Mouse (Mus musculus): ENCODE data around the gene Gm45015. TPM values are rescaled to one million over a fixed set of nuclear protein-coding genes. Genes with fewer than 3 reads are reported as not detected.
A peak's percentile ranks its signal among the peaks of the same experiment; 100 is the strongest.

Gene Gm45015
- polyA plus RNA-seq (2015; fragmentation: Nextera tagmentation; extraction: Ambion mirVana) = not detected in 2 replicates

DNA sequence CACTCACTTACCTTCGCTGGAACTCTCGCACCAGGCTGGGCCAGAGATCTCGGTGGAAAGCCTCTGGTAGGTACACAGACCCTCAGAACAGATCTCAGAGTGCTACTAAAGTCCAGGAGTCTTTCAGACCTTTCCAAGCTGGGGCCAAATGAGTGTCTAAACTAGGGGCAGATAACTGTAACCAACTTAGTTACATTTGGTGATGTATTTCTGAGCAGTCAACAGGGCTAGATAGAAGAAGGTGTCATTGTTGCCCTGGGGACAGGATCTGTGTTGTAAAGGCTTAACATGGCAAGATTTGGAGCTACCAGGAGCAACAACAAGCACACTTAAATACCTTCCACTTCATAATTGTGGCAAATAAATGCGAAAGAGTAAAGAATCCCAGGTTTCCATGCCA lies at the start of gene Gm45015:
Gm45015 (minus strand) TSS at position 101 of the 400 bp plus-strand sequence.
- 89% methylated on average over 4 of the region's 4 CpGs for WGBS
- Histone ChIP-seq H3K27ac (ENCODE audit: low read depth, low read length) (no peak within 1 kb of the TSS), H3K36me3 (ENCODE audit: control insufficient read depth, insufficient read depth, low read length) (no peaks in the 10 kb centered on the region), H3K9me3 (ENCODE audit: control insufficient read depth, low read length) (no peaks in the 10 kb centered on the region), H3K4me3 (ENCODE audit: low read length) (no peak within 1 kb of the TSS), H3K27me3 (replicated peaks; ENCODE audit: control insufficient read depth, insufficient read depth, low read length) (no peaks in the 10 kb centered on the region), H3K4me2 (ENCODE audit: low read length) (no peak within 1 kb of the TSS), H3K4me1 (ENCODE audit: control insufficient read depth, insufficient read depth, low read depth, low read length) (no peaks in the 10 kb centered on the region), H3K9ac (ENCODE audit: low read depth, low read length) (no peak within 1 kb of the TSS)
- no peak for ATAC-seq

DNA sequence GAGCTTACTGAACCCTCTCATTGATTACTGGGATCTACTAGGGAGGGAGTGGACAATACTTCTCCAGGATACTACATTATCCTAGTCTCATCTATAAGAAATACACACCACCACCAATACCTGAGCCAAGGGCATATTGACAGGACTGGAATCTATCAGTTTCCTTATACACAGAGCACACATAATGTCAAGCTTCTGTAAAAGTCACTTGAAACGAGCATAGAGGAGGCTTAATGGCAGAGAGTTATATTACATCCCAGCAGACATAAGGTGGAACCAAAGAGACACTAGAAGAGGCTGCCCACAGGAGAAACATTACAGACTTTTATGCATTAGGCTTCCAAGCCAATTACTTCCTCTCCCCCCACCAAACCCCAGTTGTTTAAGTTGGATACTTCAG lies 48.3 kb upstream of the Gm45015 start:
- H3K4me3 ChIP-seq (ENCODE audit: low read length) = no peak overlapping the region
- H3K9me3 ChIP-seq (ENCODE audit: control insufficient read depth, low read length) = no peaks in the 10 kb centered on the region
- no peaks in the 10 kb centered on the region for H3K4me1 ChIP-seq (ENCODE audit: control insufficient read depth, insufficient read depth, low read depth, low read length)
- no peak overlapping the region for H3K27ac ChIP-seq (ENCODE audit: low read depth, low read length)
- H3K4me2 ChIP-seq (ENCODE audit: low read length) = no peak overlapping the region
- 32% methylated on average over 1 of the region's 1 CpGs for WGBS
- H3K27me3 ChIP-seq (replicated peaks; ENCODE audit: control insufficient read depth, insufficient read depth, low read length) = no peaks in the 10 kb centered on the region
- H3K36me3 ChIP-seq (ENCODE audit: control insufficient read depth, insufficient read depth, low read length) = no peaks in the 10 kb centered on the region
- ATAC-seq = 0 out of 2 replicates have a peak, but pooled peaks have one; percentile 14
- H3K9ac ChIP-seq (ENCODE audit: low read depth, low read length) = no peak overlapping the region

DNA sequence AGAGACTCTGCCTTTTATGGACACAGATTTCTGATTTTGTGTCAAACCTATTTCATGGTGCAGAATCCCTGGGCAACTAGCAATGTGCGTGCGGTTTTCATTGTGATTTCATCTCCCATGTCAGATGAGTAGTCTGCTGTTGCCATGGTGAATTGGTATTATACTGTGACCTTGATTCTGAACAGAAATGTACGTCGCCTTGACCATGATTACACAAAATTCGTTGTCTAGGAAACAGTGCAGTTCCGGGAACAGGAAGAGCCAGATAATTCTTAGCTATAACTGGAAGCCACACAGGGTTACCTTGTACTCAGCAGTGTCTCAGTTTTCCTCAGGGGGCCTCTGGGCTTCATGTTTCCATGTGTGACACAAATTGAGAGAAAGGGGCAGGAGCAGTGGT lies 47.8 kb upstream of the Gm45015 start:
- no peak overlapping the region for H3K27ac ChIP-seq (ENCODE audit: low read depth, low read length)
- ATAC-seq = peak; percentile 80
- WGBS = 42% methylated on average over 6 of the region's 6 CpGs

DNA sequence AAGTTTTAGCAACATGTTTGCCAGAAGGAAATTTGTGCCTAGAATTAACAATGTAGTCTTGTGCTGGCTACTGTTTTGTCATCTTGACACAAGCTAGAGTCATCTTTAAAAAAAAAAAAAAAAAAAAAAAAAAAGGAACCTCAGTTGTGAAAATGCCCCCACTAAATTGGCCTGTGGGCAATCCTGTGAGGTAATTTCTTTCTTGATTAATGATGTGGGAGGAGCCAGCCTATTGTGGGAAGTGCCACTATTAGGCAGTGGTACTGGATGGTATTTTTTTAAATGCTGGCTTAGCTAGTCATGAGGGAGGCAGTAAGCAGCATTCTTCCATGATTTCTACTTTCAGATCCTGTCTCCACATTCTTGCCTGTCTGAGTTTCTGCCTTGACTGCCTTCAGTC lies 26.7 kb upstream of the Gm45015 start:
- no peak overlapping the region for H3K4me3 ChIP-seq (ENCODE audit: low read length)
- H3K36me3 ChIP-seq (ENCODE audit: control insufficient read depth, insufficient read depth, low read length) = no peaks in the 10 kb centered on the region
- ATAC-seq = no peak
- H3K4me1 ChIP-seq (ENCODE audit: control insufficient read depth, insufficient read depth, low read depth, low read length) = no peaks in the 10 kb centered on the region
- no peak overlapping the region for H3K4me2 ChIP-seq (ENCODE audit: low read length)
- H3K27ac ChIP-seq (ENCODE audit: low read depth, low read length) = no peak overlapping the region
- H3K27me3 ChIP-seq (replicated peaks; ENCODE audit: control insufficient read depth, insufficient read depth, low read length) = no peaks in the 10 kb centered on the region
- H3K9me3 ChIP-seq (ENCODE audit: control insufficient read depth, low read length) = no peaks in the 10 kb centered on the region
- H3K9ac ChIP-seq (ENCODE audit: low read depth, low read length) = no peak overlapping the region

More for the DNA sequence above, 47.8 kb upstream of the Gm45015 start:
- Histone ChIP-seq H3K9me3 (ENCODE audit: control insufficient read depth, low read length) (no peaks in the 10 kb centered on the region), H3K27me3 (replicated peaks; ENCODE audit: control insufficient read depth, insufficient read depth, low read length) (no peaks in the 10 kb centered on the region), H3K9ac (ENCODE audit: low read depth, low read length) (no peak overlapping the region), H3K4me1 (ENCODE audit: control insufficient read depth, insufficient read depth, low read depth, low read length) (no peaks in the 10 kb centered on the region), H3K36me3 (ENCODE audit: control insufficient read depth, insufficient read depth, low read length) (no peaks in the 10 kb centered on the region), H3K4me3 (ENCODE audit: low read length) (no peak overlapping the region), H3K4me2 (ENCODE audit: low read length) (no peak overlapping the region)

DNA sequence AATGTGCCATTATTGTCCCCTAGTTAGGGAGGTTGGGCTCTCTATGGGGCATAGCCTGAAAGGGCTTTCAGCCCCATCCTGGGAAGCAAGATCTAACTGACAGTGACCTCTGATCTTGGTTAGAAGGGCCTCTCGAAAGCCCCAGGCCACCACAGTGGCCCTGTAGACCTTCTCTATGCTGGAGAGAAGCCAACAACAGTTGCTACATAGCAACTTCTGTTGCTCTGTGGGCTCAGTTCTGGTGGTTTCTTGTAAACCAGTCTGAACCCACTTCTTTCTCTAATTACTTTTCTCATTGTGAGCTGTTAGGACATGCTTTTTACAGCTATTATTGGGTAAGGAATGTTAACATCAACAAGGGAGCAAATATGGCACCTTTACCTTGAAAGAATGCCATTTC lies 20.1 kb upstream of the Gm45015 start:
- 83% methylated on average over 1 of the region's 1 CpGs for WGBS
- no peak overlapping the region for H3K9ac ChIP-seq (ENCODE audit: low read depth, low read length)
- H3K9me3 ChIP-seq (ENCODE audit: control insufficient read depth, low read length) = peaks cover 9% of the 10 kb centered on the region; the same call in 1 of the 2 replicates
- peaks cover 23% of the 10 kb centered on the region for H3K36me3 ChIP-seq (ENCODE audit: control insufficient read depth, insufficient read depth, low read length)
- no peak overlapping the region for H3K27ac ChIP-seq (ENCODE audit: low read depth, low read length)
- no peaks in the 10 kb centered on the region for H3K27me3 ChIP-seq (replicated peaks; ENCODE audit: control insufficient read depth, insufficient read depth, low read length)
- H3K4me3 ChIP-seq (ENCODE audit: low read length) = no peak overlapping the region
- H3K4me1 ChIP-seq (ENCODE audit: control insufficient read depth, insufficient read depth, low read depth, low read length) = no peaks in the 10 kb centered on the region
- no peak for ATAC-seq
- H3K4me2 ChIP-seq (ENCODE audit: low read length) = no peak overlapping the region

DNA sequence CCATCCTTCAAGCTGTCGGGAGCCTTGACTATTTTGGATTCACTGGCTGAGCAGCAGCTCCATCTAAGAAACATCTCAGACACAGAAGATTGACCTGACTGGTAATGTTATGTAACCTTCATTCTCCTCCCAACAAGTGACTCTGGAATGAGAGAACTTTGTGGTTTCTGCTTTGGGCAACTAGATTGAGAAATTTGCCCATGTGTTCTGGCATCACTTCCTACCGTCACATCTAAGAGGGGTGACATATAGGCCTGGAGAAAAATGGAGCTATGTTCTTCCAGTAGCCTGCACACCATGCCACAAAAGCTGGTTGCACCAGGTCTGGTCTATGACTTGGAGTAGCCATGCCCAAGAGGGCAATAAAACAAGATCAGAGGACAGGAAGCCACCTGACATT lies 19.5 kb upstream of the Gm45015 start:
- Histone ChIP-seq H3K4me1 (ENCODE audit: control insufficient read depth, insufficient read depth, low read depth, low read length) (no peaks in the 10 kb centered on the region), H3K4me3 (ENCODE audit: low read length) (no peak overlapping the region), H3K27me3 (replicated peaks; ENCODE audit: control insufficient read depth, insufficient read depth, low read length) (no peaks in the 10 kb centered on the region), H3K9ac (ENCODE audit: low read depth, low read length) (no peak overlapping the region), H3K4me2 (ENCODE audit: low read length) (no peak overlapping the region), H3K27ac (ENCODE audit: low read depth, low read length) (no peak overlapping the region), H3K9me3 (ENCODE audit: control insufficient read depth, low read length) (peaks cover 9% of the 10 kb centered on the region; the same call in 1 of the 2 replicates), H3K36me3 (ENCODE audit: control insufficient read depth, insufficient read depth, low read length) (peaks cover 23% of the 10 kb centered on the region)
- 91% methylated on average over 2 of the region's 2 CpGs for WGBS
- ATAC-seq = no peak

DNA sequence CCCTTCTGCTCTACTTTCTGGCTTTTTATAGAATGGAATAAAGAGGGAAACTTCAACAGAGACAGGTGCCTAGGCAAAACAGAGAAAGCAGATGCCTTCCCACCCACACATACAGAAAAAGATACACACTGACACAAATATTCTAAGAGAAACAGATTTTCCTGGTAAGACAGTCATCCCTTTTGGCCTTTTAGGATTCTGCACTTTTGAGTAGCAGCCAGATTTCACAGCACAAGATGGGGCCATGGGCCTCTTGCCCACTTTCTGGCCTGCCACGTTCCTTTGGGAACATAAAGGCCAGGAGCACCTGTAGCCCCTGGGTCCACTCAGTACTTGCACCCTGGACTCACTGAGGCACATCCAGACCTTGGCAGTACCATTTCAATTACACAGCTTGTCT lies 7.7 kb upstream of the Gm45015 start:
- H3K4me3 ChIP-seq (ENCODE audit: low read length) = no peak overlapping the region
- H3K9ac ChIP-seq (ENCODE audit: low read depth, low read length) = no peak overlapping the region
- H3K4me1 ChIP-seq (ENCODE audit: control insufficient read depth, insufficient read depth, low read depth, low read length) = peaks cover 4% of the 10 kb centered on the region
- H3K36me3 ChIP-seq (ENCODE audit: control insufficient read depth, insufficient read depth, low read length) = no peaks in the 10 kb centered on the region
- no peak overlapping the region for H3K27ac ChIP-seq (ENCODE audit: low read depth, low read length)
- no peaks in the 10 kb centered on the region for H3K27me3 ChIP-seq (replicated peaks; ENCODE audit: control insufficient read depth, insufficient read depth, low read length)
- no peak overlapping the region for H3K4me2 ChIP-seq (ENCODE audit: low read length)
- no peaks in the 10 kb centered on the region for H3K9me3 ChIP-seq (ENCODE audit: control insufficient read depth, low read length)
- 65% methylated on average over 1 of the region's 1 CpGs for WGBS
- ATAC-seq = no peak

DNA sequence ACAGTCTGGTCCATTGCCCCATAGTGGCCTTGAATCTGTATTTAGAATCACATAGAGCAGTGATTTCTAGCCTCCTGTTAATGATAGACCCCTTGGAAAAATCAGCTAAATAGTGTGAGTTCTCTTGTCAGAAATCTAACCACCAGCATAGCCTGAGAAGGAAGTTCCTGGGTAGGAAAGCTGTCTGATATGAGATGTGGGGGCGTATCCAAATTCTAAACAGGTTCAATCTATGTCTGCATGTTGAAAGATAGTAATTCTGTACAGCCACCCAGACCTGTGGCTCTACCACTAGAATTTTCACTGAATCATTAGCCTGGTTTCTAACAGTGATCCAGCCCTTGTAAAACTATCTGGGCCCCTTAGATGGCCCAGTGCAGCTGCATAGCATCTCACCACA lies 7.2 kb upstream of the Gm45015 start:
- H3K4me3 ChIP-seq (ENCODE audit: low read length) = no peak overlapping the region

DNA sequence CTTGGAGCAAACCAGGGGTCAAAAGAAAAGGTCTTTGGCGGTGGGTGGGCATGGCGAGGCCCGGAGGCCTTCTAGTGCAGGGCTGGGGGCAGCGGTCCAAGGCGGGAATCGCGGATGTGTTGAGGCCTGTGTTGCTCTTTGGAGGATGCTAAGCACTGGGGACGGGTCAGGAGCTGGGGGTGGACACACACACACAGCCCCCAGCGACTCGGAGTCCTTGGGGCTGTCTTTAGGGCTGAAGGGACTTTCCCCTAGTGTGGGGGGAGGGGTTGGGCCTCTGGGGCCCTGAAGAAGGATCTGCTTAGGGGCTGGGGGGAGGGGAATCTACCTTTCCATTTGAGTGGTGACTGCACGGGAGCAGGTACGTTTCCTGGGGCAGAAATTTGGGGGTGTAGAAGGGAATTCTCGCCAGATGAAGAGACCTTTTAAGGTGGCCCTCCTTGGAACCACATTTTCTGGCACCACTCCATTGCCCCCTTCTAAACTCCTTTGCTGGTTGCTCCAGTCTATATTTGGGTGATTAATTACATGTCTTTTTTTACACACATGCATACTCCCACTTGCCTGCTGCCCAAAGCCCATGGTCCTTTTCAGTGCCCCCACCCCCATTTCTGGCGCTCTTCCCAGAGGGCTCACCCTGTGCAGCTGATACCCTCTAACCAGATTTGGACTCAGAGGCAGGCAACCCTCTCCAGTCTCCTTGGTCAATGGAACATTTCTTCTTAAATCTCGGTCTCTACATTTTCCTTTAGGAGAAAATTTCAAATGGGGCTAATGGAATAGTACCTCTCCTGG lies 6.5 kb upstream of the Gm45015 start:
- peak overlapping the region; percentile 72 for H3K27ac ChIP-seq (ENCODE audit: low read depth, low read length)
- no peaks in the 10 kb centered on the region for H3K9me3 ChIP-seq (ENCODE audit: control insufficient read depth, low read length)
- peak overlapping the region; percentile 54 for H3K4me3 ChIP-seq (ENCODE audit: low read length)
- H3K4me2 ChIP-seq (ENCODE audit: low read length) = peak overlapping the region; percentile 63
- peaks cover 4% of the 10 kb centered on the region for H3K4me1 ChIP-seq (ENCODE audit: control insufficient read depth, insufficient read depth, low read depth, low read length)
- peak overlapping the region; percentile 76 for H3K9ac ChIP-seq (ENCODE audit: low read depth, low read length)
- no peaks in the 10 kb centered on the region for H3K36me3 ChIP-seq (ENCODE audit: control insufficient read depth, insufficient read depth, low read length)
- 22% methylated on average over 15 of the region's 15 CpGs for WGBS
- peak; percentile 13; the same call in 1 of the 2 replicates for ATAC-seq
- H3K27me3 ChIP-seq (replicated peaks; ENCODE audit: control insufficient read depth, insufficient read depth, low read length) = no peaks in the 10 kb centered on the region

More for the DNA sequence above, 7.2 kb upstream of the Gm45015 start:
- H3K9ac ChIP-seq (ENCODE audit: low read depth, low read length) = no peak overlapping the region
- peak overlapping the region; percentile 63 for H3K4me2 ChIP-seq (ENCODE audit: low read length)
- H3K27me3 ChIP-seq (replicated peaks; ENCODE audit: control insufficient read depth, insufficient read depth, low read length) = no peaks in the 10 kb centered on the region
- 90% methylated on average over 1 of the region's 1 CpGs for WGBS
- no peaks in the 10 kb centered on the region for H3K9me3 ChIP-seq (ENCODE audit: control insufficient read depth, low read length)
- no peak for ATAC-seq
- H3K27ac ChIP-seq (ENCODE audit: low read depth, low read length) = no peak overlapping the region
- H3K4me1 ChIP-seq (ENCODE audit: control insufficient read depth, insufficient read depth, low read depth, low read length) = peaks cover 4% of the 10 kb centered on the region
- H3K36me3 ChIP-seq (ENCODE audit: control insufficient read depth, insufficient read depth, low read length) = no peaks in the 10 kb centered on the region

Data from hindbrain, embryonic 16.5 days (tissue).